Mouse (Mus musculus) thymus, postnatal 25 days (tissue): Measurements from ENCODE around the gene G3bp1.

Experiments used
- DNase-seq: peaks from one replicate; pipeline ENCODE4 v3.0.0; 2022

Gene G3bp1

DNA sequence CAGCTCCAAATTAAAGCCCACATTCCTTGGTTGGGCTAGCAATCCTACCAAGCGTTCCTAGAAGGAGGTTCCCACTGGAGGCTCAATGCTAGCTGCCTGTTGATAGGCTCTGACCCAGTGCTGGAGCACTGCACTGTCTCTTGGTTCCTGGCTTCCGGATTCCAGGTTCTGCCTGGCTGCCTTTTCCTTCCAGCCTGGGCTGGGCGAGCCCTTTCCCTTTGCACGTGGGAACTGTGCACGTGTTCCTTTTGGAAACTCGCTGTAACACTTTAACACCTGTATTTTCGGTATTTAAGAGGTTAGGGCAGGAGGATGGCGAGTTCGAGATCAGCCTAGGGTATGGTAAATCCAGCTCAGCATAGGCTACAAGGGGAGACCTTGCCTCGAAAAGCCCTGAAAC, 1.5 kb upstream of the G3bp1 start:
- DNase-seq: no peak

DNA sequence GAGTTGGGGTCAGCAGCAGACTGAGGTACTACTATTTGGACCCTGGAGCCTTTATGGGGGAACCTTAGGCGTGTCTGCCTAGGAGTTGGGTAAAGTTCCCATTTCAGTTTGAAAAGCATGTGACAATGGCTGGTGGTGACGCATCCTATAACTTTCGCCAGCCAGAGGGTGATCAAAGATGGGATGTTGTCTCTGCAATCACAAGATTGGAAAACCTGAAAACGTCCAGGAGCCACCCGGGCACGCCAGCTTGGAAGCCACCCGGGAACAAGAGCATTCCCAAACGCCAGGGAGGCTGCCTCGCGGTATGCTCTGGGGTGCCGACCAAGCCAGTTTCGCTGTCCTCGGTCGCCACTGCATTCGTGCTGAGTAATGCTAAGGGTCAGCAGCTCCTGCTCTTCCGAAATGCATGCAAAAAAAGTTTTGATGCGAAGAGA, 856 bp upstream of the G3bp1 start:
- no peak for DNase-seq

DNA sequence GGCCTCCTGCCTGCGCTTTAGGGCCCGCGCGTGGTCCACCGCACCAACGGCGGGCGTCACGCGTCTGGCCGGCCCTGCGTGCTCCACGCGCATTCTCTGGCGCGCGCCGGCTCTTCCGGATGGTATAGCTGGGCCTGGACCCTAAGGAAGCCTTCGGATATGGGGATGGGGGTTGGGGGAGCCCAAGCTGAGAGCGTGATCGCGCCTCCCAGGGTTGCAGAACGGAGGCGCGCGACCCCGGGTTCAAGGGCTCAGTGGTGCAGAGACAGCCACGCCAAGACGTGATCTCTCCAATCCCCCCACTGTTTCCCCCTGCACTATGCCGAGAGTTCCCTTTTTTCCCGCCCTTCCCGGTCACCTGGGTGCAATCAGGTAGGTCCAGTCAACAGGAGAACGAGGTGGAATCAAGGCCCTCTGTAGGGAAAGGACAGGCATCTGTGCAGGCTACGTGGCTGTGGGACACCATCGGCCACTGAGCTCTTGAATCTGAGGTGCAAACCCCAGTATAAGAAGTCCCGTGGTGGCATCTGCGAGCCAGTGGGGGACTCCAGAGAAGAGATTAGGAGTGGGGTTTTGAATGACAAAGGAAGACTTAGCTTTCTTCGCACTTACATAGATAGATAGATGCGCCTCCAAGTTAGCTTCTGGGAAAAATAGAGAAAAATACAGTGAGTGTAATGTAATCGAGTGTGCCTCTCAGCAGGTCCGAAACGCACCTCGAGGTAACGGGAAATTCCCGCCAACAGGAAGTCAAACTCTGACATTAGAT, 622 bp downstream of the G3bp1 start:
- DNase-seq: no peak

DNA sequence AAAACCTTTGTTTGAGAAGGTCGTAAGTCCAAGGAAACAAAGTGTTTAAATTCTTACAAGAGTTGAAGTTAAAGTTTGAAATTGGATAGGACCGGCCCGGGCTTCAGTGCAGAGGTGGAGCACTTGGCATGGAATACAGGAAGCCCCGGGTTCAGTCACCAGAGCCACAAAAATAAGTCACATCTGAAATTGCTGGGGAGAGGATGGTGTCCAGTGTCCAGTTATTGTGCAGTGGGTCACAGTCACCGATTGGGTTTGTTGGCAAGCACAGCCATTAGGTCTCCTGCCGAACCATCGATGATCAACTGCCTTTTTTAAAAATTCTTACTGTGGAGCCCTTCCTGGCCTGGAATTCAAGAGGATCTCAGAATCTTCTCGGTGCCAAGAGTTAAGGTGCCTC, 1.3 kb downstream of the G3bp1 start:
- DNase-seq: no peak

DNA sequence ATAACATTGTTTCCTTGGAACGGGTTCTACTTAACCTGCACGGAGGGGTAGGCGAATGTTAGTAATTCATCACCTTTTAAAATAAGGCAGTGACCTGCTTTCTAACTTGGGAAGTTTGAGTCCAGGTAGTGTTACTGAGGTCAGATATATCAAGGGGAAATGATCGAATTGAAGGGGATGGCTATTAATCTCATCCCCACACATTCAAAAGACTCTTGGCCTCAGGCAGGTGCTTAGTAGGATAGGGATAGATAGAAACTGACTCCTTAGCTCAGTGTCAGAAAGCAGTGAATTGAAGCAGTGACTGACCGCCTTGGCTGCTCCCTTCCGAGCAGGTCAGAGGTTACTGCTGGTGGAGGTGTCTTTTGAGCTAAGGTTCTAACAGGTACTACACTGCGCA, 2.0 kb downstream of the G3bp1 start:
- DNase-seq: no peak

- DNase-seq: no peak
Observed at GRCm38 (mm10) chr11:55473219-55473618, 3.7 kb downstream of the G3bp1 start.

GRCm38 (mm10) chr11:55485443-55485842, 16.0 kb downstream of the G3bp1 start:
- no peak for DNase-seq

GRCm38 (mm10) chr11:55496158-55496557, 26.7 kb downstream of the G3bp1 start:
- no peak for DNase-seq

GRCm38 (mm10) chr11:55497885-55498284, 28.4 kb downstream of the G3bp1 start:
- peak; percentile 37 for DNase-seq

- no peak for DNase-seq
Observed at GRCm38 (mm10) chr11:55501955-55502531, 32.6 kb downstream of the G3bp1 start.

GRCm38 (mm10) chr11:55502886-55503285, 33.4 kb downstream of the G3bp1 start:
- no peak for DNase-seq

DNA sequence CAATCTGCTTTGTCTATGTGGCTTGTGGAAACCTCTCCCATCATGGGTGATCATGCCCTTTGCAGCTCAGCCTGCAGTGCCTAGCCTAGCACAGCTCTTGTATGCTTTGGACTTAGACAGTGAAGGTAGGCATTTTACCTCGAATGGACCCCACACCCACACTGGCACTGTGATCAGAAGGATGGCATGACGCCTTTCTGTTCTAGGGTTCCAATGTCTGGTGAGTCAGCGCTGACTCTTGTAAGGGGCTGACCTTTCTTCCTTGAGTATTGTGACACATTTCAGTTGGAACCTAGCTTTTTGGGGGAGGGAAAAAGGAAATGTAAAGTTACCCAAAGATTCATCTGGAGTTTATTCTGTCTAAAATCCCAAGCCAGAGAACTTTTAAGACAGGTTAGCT, 36.0 kb downstream of the G3bp1 start:
- no peak for DNase-seq

GRCm38 (mm10) chr11:55511374-55511773, 41.9 kb downstream of the G3bp1 start:
- peak; percentile 9 for DNase-seq

GRCm38 (mm10) chr11:55517666-55518065, 48.2 kb downstream of the G3bp1 start:
- DNase-seq: no peak

DNA sequence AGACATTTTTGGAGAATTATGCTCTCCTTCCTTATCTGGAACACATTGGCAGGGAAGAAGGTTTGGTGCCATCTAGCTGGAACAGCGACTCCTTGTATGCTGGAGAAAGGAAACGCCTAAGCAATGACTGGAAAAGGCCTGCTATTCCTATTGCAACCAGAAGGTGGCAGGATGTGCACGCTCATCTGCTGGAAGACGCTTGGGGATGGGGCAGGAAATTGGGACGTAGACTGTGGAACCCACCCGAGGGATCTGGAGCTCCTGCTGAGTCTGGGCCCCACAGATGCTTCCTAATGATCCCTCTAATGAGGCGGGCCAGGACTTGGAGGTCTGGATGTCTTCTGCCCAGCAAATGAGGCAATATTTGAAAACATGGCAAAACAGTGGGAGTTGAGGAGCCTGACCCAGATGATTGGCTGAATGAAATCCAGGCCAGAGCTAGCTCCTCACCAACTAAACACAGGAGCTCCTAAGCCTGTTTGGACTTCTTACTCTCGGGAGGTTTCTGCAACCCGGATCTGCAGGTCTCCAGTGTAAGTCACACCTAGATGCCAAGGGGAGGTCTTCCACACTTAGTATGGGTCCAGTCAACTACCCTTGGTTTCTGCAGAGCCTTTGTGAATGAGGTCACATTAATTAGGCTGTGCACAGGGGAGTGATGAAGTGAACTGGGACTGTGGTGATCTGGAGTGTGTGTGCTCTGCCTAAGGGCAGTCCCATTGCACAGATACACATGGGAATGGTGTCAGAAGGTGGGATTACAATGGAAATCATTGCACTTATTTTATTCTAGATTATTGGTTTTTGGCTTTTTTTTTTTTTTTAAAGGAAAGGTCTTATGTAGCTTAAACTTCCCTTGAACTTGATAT, 49.6 kb downstream of the G3bp1 start:
- peak; percentile 41 for DNase-seq

- DNase-seq: no peak
Observed at GRCm38 (mm10) chr11:55530741-55531140, 61.3 kb downstream of the G3bp1 start.

GRCm38 (mm10) chr11:55533378-55533777, 63.9 kb downstream of the G3bp1 start:
- no peak for DNase-seq

DNA sequence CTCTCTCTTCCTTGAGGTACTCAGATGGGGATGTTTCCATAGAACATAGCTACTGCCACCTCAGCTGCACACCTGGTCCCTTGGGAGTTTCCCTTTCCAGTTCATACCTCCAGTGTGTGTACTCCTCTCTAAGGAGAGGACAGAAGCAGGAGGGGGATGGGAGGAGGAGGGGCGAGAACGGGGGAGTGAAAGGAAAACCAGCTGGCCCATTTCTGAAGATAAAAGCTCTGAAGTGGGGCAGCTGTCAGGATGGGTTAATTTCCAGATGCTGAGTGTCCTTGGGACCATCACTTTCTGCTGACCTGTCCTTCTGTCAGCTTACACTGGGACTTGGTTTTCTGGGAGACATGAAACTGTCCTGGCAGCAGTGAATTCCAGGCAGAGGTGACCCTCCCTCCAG, 65.3 kb downstream of the G3bp1 start:
- DNase-seq: no peak

DNA sequence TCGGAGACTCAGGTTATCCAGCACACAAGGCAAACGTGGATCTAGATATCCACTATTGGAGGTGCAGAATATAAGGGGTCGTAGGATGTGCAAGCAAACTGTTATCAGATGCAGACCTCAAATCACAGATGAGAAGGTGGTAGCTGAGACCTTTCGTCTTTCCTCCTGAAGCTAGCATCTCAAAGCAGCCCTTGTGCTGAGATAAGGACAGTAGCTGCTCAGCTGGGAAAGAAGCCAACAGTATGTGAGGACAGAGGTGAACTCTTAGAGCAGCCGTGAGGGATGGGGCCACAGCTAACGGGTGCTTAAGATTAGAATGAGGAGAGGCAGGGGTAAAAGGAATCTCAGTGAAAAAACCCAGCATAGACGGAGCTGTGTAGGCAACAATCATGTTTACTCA, 72.6 kb downstream of the G3bp1 start:
- DNase-seq: no peak

DNA sequence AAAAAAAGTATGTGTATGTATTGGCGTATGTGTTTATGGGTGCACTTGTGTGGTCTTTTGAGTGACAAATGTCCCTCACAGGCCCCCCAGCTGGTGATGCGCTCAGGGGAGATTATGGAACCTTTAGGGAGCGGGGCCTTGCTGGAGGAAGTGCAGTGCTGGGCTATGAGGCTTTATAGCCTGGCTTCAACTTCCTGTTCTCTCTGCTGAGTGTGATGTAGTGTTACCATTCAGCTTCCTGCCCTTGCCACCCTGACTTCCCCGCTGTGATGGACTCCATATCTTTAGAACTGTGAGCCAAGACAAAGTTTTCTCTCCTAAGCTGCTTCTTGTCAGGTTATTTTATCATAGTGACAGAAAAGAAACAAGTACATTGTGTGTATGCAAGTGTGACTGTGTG, 73.2 kb downstream of the G3bp1 start:
- DNase-seq: no peak

GRCm38 (mm10) chr11:55545690-55546089, 76.2 kb downstream of the G3bp1 start:
- DNase-seq: no peak
